Mouse (Mus musculus) monocyte, adult 2 months (primary cell): ENCODE measurements around the gene Inip.

Experiments
- DNase-seq, 2 experiments: peaks; one replicate each; pipeline ENCODE4 v3.0.0; 2022; ENCODE audit warnings: low spot score in 2 of 2, low read depth in 1 of 2

Inip gene

DNA sequence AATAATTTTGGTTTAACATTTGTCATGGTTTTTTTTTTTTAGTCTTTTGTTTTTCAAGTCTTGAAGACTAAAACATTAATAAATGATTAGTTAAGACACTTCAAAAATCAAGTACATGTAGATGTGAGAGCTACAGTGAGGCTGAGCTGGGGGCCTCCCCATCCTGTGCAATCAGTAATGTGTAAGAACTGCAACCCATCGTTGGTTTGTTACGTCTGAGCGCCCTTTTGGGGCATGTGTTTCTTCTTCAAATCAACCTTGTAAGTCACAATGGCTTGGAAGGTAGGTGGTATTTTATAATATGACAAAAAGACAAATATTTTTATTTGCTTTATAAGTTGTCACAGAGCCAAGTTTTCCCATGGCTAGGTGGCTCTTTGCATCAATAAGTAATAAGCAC lies 79.6 kb downstream of the Inip start:
- DNase-seq: no peak
